Mouse (Mus musculus): ENCODE data around the gene Mphosph9.
A peak's percentile ranks its signal among the peaks of the same experiment; 100 is the strongest.

Mphosph9 gene

DNA sequence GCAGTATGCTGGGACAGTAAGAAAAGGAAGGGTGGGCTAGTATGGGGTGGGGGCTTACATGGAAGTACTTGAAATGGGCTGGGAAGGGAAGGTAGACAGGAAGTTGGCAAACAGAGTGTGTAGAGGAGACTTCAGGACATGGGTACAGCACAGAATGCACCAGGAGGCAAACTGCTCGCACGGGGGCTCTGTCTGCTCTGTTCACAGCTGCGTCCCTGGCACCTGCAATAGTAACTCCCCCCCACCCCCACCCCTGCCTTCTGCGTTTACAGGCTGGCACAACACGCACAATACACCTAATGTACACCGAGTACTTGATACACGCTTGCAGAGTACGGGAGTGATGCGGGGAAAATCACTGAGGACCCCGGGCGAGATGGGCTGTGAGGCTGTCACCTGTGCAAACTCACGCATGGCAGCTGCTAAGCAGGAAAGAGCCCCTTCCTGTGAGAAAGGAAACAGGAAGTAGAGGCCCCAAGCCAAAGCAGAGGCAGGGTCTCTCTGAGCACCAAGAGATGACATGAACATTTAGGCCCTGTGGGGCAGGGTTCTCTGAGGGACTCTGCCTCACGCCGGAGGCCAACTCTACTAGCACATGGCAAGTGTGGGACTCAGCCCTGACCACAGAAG lies 113.1 kb downstream of the Mphosph9 start:
- no peak for DNase-seq (ENCODE audit: low spot score in 2 of 2)

DNA sequence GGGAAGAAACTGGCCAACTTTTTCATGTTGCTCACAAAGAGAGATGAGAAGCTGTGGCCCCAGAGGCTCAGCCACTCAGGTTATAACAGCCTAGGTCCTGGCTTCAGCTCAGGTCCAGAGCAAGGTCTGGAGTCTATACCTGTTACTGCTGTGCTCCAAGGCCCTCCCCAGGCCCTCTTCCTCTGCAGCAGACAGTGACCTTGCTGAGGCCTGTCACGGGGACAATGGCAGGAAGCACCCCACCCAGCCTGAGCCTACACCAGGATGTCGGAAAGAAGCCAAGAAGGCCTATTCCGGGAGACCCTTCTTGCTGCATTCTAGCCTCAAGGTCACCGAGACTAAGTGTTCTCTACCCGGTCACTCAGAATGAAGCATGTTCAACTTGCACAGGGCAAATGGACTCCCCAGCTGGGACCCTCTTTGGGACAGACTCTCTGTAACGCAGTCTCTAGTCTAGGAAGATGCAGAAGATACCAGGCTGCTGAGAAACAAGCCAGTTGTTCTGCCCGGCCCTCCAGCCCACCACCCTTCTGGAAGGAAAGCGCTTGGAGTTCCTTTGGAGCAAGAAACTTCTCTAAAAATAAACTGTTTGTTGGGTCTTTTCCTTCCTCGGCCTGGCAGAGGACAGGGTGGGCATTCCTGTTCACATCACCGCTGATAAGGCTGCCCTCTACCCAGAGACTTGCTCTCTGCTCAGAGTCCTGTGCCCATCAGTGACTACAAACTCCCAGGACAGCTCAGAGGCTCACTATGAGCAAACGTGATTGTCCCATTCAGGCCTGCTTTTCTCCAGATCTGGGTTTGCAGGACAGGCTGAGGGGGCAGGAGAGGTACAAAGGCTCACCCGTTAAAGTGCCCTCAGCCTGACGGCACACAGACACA lies 113.9 kb downstream of the Mphosph9 start:
- DNase-seq (ENCODE audit: low spot score in 2 of 2): peak; percentile 82 to 91

DNA sequence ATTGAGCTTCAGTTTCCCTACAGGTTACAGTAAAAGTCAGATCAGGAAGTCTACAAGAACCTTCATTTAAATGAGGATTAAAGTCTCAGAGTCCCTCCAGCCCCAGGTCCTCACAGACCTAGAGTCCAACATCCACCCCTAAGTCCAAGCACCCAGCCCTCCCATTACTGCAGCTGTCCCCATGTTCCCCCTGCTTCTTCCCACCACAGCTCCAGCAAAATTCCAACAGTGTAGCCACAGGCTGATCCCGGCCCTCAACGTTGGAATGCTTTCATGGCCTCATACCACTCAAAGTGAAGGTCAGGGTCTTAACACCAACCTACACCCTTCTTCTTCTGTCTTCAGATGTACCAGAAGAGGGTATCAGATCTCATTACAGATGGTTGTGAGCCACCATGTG lies 116.1 kb downstream of the Mphosph9 start:
- no peak for DNase-seq (ENCODE audit: low spot score in 2 of 2)

DNA sequence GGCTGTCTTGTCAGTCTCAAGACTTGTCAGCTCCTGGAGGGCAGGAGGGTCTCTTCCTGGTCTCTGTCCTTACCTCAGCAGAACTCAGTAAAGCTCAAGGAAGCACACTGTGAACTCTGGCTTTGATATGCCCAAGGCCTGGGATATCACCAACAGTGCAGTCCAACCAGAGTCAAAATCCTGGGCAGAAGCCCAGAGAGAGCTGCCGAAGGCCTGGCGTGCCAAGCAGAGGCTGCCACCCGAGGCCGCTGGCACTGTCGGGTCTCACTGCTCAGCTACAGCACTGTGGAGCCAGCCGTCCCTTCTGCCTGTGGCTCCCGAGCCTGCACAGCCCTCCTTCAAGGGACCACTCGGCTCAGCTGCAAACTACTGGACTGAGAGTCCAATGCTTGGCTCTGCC lies 116.5 kb downstream of the Mphosph9 start:
- DNase-seq (ENCODE audit: low spot score in 2 of 2): peak; percentile 75 to 76

DNA sequence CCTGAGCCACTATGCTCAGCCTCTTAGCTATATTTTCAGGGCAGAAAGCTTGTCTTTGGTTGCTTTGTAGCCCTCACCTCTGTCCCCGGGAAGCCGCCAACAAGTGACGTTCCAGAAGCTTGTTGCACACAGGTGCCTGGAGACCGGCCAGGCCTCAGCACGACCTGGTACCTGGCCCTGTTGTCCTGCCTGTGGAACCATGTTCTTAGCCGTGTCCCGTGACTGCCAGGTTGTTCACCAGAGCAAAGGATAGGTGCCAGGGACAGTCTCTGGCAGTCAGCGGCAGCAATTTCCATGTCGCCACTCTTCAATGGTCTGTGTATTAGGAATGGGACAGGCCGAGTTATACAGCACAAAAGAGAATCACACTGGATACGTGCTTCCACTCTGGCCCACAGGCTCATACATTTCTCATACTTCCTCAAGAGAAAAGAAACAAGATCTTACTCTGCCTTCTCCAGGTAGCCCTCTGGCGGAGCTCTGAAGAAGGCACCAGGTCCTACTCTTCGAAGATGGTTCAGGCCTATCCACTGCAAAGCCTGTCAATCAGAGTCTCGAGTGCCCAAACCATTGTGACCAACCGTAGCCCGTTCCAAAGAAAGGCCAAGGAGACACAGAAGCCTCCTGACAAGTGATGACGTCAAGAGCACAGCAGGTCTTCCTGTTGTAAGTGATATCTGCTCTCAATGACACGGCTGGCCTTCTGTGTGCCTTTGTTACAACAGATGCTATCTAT lies 117.3 kb downstream of the Mphosph9 start:
- no peak for DNase-seq (ENCODE audit: low spot score in 2 of 2)

DNA sequence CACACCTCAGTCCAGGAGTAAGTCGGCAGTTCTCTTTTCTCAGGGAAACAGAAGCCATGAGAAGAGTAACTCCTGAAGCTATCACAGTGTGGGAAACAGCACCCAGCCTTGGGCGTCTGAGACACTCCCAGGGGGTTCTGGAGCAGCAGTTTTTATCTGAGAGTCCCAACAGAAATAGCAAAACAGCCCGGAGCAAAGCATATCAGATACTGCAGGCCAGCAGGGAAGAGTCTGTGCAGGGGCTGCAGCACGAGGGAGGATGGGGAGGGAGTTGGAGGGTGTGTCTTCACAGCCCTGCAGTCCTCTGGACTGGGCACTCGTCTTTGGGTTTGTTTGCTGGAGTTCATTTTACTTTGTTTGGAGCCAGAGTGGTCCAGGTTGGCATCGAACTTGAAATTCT lies 117.9 kb downstream of the Mphosph9 start:
- no peak for DNase-seq (ENCODE audit: low spot score in 2 of 2)

DNA sequence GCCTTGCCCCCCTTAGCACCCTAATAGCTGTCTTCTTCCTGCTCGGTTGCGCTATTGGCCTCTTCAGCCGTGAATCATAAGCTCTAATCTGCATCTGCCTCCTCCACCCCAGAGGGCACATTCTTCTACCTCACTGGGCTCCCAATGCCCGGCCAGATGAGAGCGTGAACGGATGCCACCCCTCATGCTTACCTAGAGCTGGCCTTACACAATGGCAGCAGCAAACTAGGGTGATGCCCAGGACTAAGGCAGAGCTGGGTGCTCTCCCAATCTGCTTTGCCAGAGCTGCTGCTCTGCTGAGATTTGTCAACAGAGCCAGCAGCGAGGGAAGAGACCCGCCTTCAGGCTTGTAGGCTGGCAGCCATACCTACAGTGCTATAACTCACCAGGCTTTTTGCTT lies 119.7 kb downstream of the Mphosph9 start:
- DNase-seq (ENCODE audit: low spot score in 2 of 2): no peak

DNA sequence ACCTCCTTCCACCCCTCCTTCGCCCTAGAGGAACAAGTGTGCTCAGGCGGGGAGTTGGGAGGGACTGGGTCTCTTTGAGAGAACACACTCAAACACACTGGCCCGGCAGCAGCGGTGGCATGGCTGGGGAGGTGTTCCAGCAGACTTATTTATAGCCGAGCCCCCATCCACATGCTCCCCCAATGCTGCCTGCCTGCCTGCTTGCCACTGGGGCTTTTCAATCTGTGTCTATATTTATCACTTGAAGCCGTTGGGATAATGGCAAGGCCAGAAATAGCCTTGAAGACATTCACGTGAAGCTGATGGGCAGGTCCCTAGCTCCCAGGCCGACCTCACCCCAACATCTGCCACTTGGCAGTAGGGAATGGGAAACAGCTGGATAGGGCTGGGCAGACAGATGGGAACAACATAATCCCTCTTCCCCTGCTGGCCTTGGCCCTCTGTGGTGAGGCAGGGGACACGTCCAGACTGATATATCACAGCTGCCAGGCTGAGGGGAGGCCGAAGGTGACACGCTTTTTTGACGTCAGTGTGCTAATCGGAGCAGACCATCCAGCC lies 121.2 kb downstream of the Mphosph9 start:
- peak; percentile 87 to 93 for DNase-seq (ENCODE audit: low spot score in 2 of 2)

DNA sequence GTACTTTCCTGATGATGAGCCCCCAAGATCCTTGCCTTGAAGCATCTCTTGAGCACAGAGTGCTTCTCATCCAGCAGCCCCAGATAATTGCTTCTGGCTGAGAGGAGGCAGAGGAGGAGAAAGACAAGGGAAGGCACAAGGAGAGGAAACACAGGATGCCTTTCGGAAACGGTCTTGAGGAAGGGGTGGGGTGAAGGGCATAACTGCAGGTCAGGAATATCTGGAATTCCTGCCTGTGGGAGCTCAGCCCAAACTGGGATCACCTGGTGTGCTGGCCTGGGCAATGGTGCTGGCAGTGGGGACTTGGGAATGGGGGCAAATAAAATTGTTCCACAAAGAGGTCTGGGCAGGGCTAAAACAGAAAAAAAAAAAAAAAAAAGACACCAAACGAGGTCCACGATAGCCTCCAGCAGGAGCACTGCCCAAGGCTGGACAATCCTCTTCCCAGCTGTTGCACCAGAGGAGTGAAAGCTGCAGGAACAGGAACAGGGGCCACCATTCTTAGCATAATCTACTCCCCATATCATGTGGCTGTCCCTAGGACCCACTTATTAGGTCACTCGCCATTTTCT lies 121.9 kb downstream of the Mphosph9 start:
- no peak for DNase-seq (ENCODE audit: low spot score in 2 of 2)

DNA sequence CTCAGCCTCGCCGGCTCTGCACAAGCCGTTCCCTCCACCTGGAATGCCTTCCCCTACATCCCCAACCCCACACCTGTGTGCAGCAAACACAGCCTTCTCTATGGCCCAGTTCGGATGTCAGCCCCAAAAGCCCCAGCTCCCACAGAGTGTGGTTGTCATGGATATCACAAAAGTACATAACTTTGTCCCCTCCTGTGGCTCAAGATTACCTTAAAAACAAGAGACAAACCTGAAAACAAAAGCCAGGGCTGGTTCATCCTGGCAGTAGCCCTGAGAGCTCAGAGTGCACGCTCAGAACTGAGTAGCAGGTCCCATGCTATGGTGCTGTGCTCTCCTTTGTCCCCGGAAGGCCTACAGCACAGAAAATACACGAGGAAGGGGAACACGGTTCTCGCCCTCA lies 122.6 kb downstream of the Mphosph9 start:
- no peak for DNase-seq (ENCODE audit: low spot score in 2 of 2)

DNA sequence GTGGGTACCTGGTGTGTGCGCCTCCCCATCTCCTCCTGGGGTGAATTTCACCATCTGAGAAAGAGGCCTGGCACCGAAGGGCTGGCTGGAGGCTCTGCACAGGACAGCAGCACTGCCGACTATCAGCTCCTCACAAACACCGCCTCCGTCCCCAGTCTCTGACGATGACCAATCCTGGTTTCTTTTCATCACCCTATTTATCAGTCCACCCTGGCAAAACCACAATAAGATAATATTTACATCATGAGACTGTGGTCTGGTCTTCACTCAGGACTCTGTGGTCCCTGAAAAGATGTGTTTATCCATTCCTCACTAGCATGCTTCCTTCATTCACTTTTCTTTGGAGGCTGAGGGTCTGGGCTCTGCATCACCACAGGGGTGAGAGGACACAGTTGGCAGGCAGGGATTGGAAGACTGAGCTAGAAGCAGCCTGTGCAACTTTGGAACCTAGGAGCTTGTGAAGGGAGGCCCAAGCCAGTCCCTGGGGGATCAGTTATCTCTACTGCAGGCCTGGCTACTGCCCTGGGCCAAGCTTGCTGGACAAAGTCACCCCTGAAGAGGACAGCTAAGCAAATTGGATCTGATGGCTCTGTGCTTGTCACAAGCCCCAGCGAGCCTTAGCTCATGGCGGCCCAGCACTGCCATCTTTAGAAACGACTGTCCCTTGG lies 123.5 kb downstream of the Mphosph9 start:
- peak; percentile 80 to 82 for DNase-seq (ENCODE audit: low spot score in 2 of 2)

DNA sequence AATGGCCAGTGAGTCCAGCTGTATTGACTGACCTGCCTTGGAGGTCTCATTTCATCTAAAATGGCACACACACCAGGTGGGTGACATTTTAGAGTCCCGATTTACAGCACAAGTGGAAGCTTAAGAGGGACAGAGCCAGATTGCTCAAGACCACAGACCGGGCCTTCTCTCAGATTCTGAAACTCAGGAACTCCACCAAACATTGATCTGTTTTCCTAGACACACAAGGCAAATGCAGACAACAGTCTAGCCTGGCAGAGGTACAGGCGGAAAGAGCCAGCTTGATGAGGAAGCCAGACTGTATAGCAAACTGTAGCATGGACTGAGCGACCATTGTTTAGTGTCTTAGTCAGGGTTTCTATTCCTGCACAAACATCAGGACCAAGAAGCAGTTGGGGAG lies 124.5 kb downstream of the Mphosph9 start:
- DNase-seq (ENCODE audit: low spot score in 2 of 2): no peak

DNA sequence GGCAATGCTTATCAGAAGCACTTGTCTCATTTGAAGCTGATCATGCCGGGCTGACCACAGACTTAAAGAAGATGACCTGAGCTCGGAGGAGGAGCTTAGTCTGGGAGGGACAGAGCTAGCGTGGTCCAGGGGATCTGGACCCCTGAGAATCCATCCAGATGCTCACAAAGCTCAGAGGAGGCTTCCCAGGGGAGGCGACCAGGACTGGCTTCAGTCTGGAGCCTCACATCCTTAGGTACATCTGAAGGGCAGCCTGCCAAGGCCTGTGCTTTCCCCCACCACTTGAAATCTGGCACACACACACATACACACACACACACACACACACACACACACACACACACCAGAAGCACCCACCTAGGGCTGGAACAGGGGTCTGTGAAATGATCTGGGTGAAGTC lies 125.7 kb downstream of the Mphosph9 start:
- DNase-seq (ENCODE audit: low spot score in 2 of 2): no peak

DNA sequence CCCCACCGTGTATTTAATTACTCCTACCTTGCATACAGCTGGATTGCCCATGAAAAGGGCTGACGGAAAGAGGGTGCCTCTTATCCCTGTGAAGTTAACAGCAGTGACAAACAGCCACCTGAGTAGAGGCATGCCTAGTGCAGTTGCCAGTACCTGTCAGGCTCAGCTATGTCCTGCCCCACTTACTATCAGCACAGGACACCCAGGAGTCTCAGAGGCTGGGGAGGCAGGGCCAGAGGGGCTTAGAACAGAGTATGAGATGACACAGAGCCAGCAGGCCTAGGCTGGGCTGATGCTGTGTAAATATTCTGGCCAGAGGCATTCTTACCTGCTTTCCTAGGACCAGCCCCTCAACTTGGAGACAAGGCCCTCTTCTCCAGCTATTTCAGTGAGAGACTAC lies 126.2 kb downstream of the Mphosph9 start:
- DNase-seq (ENCODE audit: low spot score in 2 of 2): no peak
